Mouse (Mus musculus) thymus, postnatal 14 days (tissue): ENCODE measurements at regions not wholly inside any gene's neighbourhood (a gene's known extent, or its start where the extent isn't known, plus 50 kb on each side); places are given as distances from the start of the nearest gene placed in this dataset.

Experiments used
- DNase-seq: peaks from one replicate; pipeline ENCODE4 v3.0.0; 2021

DNA sequence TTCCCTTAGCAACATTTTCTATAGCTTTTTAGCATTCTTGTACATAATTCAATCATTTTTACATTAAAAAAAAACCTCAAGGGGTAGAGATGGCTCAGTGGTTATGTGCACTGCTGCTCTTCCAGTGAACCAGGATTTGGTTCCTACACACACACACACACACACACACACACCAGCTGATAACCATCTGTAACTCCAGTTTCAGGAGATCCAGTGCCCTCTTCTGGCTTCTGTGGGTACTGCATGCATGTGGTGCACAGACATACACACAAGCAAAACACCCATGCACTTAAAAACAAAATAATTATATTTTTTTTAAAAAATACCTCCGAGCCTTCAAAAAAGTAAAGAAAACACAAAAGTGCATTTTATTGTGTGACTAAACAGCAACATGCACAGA is 270.6 kb downstream of the Agtpbp1 start:
- peak; percentile 12 for DNase-seq

DNA sequence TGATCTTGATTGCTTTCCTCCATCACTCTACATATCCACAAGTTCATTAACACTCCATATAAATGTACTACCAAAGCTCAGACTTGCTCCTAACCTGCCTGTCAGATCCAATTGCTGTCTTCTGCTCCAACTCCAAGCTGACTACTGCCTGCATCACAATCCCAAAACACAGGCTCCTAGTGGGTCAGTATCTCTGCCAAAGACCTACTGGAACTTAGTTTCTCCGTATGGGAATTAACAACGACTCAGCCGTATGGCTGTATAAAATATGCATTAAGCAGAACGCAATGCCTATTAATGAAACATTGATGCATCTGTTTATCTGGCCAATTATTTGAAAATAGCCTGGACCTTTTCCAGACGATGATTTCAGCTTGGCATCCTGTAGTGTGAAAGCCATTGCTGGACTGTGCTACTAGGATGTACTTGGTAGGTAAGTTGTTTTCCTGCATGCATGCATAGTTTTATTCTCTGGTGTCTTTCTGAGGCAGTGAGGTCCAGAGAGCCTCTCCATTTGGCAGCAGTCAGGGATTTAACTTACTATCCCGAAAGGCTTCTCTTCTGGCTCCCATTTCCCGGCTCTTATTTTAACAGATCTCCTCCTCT is 271.2 kb downstream of the Agtpbp1 start:
- DNase-seq = no peak

DNA sequence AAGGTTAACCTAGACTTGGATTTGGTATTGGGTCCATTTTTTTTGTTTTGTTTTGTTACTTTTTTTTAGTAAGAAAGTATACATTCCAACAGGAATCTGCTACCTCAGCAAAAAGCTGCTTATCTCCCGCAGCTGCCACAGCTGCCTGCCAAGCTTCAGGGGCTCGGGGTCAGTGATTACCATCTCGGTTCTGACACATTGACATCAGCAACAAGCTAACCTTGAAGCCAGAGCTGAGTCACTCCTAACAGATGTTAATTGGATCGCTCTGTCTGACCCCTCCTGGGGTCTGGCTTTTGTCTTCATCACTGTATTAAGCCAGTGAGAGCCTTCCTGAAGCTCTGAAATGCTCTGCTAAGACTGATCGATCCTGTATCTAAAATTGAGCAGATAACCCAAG is 292.1 kb downstream of the Agtpbp1 start:
- no peak for DNase-seq

GRCm38 (mm10) chr13:59289127-59289526 is 295.9 kb downstream of the Agtpbp1 start:
- DNase-seq = no peak

- no peak for DNase-seq
Measured at GRCm38 (mm10) chr13:59281199-59281598, 303.8 kb downstream of the Agtpbp1 start.

- no peak for DNase-seq
Measured at GRCm38 (mm10) chr13:59279136-59279535, 305.9 kb downstream of the Agtpbp1 start.

- DNase-seq = no peak
Measured at GRCm38 (mm10) chr13:59271661-59272060, 313.4 kb downstream of the Agtpbp1 start.

DNA sequence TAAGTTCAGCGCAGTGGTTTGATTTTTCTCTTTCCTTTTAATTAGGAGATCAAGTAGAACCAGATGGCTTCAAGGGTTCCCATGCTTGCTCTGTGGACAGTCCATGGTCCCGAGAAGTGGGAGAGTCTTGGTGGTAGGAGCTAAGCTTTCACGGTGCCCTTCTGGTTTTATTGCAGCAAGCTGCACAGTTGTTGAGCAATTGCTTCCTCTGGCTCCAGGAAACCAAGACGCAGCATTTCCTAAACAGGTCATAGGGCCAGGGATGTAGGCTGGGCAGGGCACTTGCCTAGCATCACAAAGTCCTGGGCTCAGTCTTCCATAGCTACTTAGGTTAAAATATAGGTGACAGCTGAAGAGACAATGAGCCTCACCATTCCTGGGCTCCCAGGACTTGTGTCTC is 318.2 kb downstream of the Agtpbp1 start:
- no peak for DNase-seq

DNA sequence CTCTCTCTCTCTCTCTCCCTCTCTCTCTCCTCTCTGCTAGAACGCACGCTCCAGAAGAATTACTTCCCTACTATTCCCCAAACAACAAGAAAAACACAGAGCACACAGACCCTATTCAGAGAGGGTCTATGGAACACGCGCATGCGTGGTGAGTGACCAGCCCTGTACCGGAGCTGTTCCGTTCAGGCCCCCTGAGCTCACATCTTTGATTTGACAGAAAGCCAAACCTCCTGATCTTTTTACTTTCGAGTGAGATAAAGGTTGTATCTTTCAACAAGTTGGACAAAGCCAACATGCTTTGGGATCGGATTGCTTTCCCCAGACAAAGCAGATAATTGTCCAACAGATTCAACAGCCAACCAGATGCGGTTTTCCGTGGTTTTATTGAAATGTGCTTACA is 320.9 kb downstream of the Agtpbp1 start:
- no peak for DNase-seq

- DNase-seq = no peak
Measured at GRCm38 (mm10) chr13:59261924-59262323, 323.1 kb downstream of the Agtpbp1 start.

GRCm38 (mm10) chr13:59255798-59256435 is 329.1 kb downstream of the Agtpbp1 start:
- DNase-seq = no peak

- DNase-seq = no peak
Measured at GRCm38 (mm10) chr13:59253667-59254558, 331.1 kb downstream of the Agtpbp1 start.

GRCm38 (mm10) chr13:59251252-59252006 is 333.6 kb downstream of the Agtpbp1 start:
- DNase-seq = no peak

- no peak for DNase-seq
Measured at GRCm38 (mm10) chr13:59248411-59248810, 336.6 kb downstream of the Agtpbp1 start.

- no peak for DNase-seq
Measured at GRCm38 (mm10) chr13:59246984-59247537, 338.0 kb downstream of the Agtpbp1 start.

GRCm38 (mm10) chr13:59246070-59246469 is 339.0 kb downstream of the Agtpbp1 start:
- DNase-seq = no peak

- no peak for DNase-seq
Measured at GRCm38 (mm10) chr13:59244622-59245021, 340.4 kb downstream of the Agtpbp1 start.

DNA sequence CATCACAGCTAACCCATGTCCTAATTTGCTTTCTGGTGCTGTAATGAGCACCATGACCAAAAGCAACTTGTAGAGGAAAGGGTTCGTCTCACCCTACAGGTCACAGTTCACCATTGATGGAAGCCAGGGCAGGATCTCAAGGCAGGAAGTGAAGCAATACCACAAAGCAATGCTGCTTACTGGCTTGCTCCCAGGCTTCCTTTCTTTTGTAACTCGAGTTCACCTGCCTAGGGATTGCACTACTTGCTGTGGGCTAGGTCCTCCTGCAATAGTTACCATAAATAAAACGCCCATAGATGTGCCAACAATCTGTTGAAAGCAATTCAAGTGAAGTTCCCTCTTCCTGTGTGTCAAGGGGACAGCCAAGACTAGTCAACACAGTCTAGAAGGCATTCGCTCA is 342.4 kb downstream of the Agtpbp1 start:
- DNase-seq = no peak

GRCm38 (mm10) chr13:59238696-59239095 is 346.3 kb downstream of the Agtpbp1 start:
- no peak for DNase-seq

- DNase-seq = no peak
Measured at GRCm38 (mm10) chr13:59235836-59236235, 349.2 kb downstream of the Agtpbp1 start.

- no peak for DNase-seq
Measured at GRCm38 (mm10) chr13:59229111-59229541, 355.9 kb downstream of the Agtpbp1 start.

DNA sequence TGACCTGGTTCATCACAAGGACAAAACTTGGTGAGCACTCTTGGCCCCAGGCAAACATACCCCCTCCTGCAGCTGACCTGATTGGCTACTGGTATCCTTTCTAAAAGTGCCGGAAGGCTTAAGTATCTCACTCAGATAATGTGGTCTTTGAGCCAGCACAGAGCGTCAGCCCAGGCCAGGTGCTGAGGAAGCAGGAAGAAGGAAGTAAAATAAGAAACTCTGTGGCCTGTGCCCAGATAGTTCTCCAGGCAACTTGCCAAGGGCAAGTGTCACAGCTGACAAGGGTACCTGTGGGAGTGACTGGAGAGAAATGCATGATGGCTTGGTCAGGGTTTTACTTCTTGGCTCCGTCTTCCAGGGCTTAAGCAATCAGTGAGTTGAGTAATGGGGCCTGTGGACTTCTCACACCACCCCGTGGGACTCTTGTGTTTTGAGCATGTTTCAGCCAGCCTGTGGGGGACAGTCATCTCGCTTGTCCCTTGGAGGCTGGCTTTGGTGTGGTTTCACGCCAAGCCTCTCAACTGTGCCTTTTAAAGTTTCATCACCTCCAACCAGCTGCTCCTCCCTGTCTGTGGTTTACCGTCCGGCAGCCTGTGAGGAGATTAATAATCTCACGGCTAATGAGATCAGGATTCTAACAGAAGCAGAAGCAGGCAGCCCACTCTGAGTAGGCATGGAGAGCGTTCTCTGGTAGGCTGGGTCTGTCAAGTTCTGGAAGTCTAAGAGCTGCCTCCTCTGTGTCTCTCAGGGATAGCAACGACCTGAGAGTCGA is 356.8 kb downstream of the Agtpbp1 start:
- DNase-seq = peak; percentile 4
